Mouse (Mus musculus) embryonic facial prominence, embryonic 12.5 days (tissue): ENCODE measurements at regions not wholly inside any gene's neighbourhood (a gene's known extent, or its start where the extent isn't known, plus 50 kb on each side); places are given as distances from the start of the nearest gene placed in this dataset.

ENCODE experiments used
- ATAC-seq: fragments of 200-750 bp; cut with Nextera tagmentation; 2 replicates; pipeline ENCODE4 v1.8.0; 2017; ENCODE audit not compliant: insufficient number of reproducible peaks, insufficient read depth, low FRiP score, low TSS enrichment
- H3K27ac ChIP-seq: fragments of 300-500 bp; sonication (generic); 2 replicates; pipeline ENCODE4 v1.5.1; 2016; ENCODE audit warnings: mild to moderate bottlenecking
- H3K27me3 ChIP-seq: fragments of 300-500 bp; sonication (generic); 2 replicates; pipeline ENCODE4 v1.6.1; 2016; ENCODE audit warnings: mild to moderate bottlenecking, moderate library complexity
- H3K36me3 ChIP-seq: fragments of 300-500 bp; sonication (generic); 2 replicates; pipeline ENCODE4 v1.6.1; 2016; ENCODE audit warnings: mild to moderate bottlenecking
- H3K4me1 ChIP-seq: fragments of 300-500 bp; sonication (generic); 2 replicates; pipeline ENCODE4 v1.6.1; 2016
- H3K4me2 ChIP-seq: fragments of 300-500 bp; sonication (generic); replicated peaks from 2 replicates; pipeline ENCODE4 v1.6.1; 2016; ENCODE audit warnings: mild to moderate bottlenecking, moderate library complexity
- H3K4me3 ChIP-seq: fragments of 300-500 bp; sonication (generic); 2 replicates; pipeline ENCODE4 v1.5.1; 2016; ENCODE audit warnings: mild to moderate bottlenecking
- H3K9ac ChIP-seq: fragments of 300-500 bp; sonication (generic); 2 replicates; pipeline ENCODE4 v1.6.1; 2016; ENCODE audit warnings: mild to moderate bottlenecking, moderate library complexity
- H3K9me3 ChIP-seq: fragments of 300-500 bp; sonication (generic); 2 replicates; pipeline ENCODE4 v1.6.1; 2016; ENCODE audit warnings: mild to moderate bottlenecking, moderate library complexity
- WGBS: fragments of 180-500 bp; shearing (Covaris S2); methylation state at CpG from one replicate; pipeline ENCODE4 v1.1.7; 2016; 5-methylcytosine and 5-hydroxymethylcytosine counted together

DNA sequence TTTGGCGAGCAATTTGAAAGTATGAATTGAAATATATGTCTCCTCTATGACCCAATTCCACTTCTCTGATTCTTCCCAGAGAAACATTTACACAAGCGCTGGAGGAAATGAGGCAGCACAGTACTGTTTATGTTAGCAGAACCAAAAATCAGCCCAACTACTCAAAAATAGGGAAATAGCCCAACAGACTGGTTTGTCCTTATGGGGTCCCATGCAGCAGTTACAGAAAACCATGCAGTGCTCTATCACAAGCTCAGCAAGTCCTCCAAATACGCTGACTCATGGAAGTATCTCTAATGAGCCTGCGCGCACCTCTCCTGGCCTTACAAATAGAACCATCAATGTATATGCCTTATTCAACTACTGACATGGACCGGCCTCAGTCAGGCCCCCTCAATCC lies 55.4 kb upstream of the Enpp6 start:
- no peak overlapping the region for H3K4me3 ChIP-seq
- H3K9ac ChIP-seq: no peak overlapping the region
- no peak overlapping the region for H3K27ac ChIP-seq
- no peaks in the 10 kb centered on the region for H3K36me3 ChIP-seq
- H3K27me3 ChIP-seq: no peaks in the 10 kb centered on the region
- no peak overlapping the region for H3K4me2 ChIP-seq
- H3K4me1 ChIP-seq: no peaks in the 10 kb centered on the region; the same call in 1 of the 2 replicates
- no peak for ATAC-seq
- no peaks in the 10 kb centered on the region for H3K9me3 ChIP-seq
- 91% methylated on average over 6 of the region's 6 CpGs for WGBS

DNA sequence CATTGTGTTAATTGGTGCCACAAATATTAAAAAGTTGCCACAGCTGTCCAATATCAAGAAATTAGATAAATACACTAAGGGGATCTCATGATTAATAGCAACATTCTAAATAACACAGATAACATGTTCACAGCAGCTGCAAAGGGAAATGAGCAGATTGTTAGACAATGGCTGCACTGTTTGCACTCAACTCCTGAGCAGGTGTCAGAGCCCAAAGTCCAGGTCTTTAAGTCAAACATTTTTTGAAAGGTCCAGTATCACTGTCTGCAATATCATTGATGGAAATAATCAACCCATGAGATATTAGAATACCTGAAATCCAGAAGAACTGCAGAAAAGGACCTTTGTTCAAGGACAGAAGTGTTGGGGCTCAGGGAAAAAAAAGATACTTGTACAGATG lies 53.4 kb upstream of the Enpp6 start:
- Histone ChIP-seq H3K9ac (no peak overlapping the region), H3K27ac (no peak overlapping the region), H3K36me3 (no peaks in the 10 kb centered on the region), H3K9me3 (no peaks in the 10 kb centered on the region), H3K4me3 (no peak overlapping the region), H3K4me2 (no peak overlapping the region), H3K27me3 (no peaks in the 10 kb centered on the region), H3K4me1 (no peaks in the 10 kb centered on the region)
- no peak for ATAC-seq

DNA sequence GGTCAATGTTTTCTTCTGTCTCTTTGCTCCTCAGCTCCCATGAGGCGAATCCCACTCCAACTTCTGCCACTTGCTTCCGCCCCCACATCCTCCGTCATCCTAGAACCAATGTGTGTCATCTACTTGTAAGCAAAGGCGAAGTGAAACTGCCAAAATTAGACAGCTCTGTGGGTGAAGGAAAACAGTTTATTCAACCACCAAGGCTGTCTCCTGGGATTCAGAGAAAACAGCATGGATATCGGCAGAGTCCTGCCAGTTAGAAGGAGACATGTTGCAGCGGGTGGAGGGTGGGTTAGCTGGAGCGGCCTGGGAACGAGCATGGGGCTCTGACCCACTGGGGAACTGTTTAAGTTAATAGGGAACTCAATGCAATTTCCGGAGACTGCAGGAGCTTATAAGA lies 52.4 kb upstream of the Enpp6 start:
- no peaks in the 10 kb centered on the region for H3K27me3 ChIP-seq
- H3K36me3 ChIP-seq: no peaks in the 10 kb centered on the region
- no peaks in the 10 kb centered on the region for H3K9me3 ChIP-seq
- no peak overlapping the region for H3K27ac ChIP-seq
- no peak for ATAC-seq
- H3K4me2 ChIP-seq: no peak overlapping the region
- WGBS: 78% methylated on average over 9 of the region's 9 CpGs
- no peak overlapping the region for H3K4me3 ChIP-seq
- no peaks in the 10 kb centered on the region for H3K4me1 ChIP-seq
- no peak overlapping the region for H3K9ac ChIP-seq

DNA sequence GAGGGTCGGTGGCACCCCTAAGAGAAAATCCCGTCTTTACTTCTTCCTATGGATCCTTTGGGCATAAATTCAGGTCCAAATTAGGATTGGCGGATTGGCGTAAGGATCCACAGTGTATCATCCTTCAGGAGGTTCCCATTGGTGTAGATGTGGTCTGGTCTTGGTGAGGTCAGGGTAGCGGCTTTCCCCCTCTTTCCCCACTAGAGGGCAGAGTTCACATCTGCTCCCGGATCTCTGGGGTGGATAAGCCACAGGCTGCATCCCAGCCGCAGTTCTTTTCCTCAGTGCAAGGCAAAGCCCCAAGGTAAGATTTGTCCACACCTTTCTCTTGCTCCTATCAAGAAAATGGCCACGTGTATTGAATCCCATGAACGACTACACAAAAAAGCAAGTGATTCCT lies 51.8 kb upstream of the Enpp6 start:
- Histone ChIP-seq H3K4me3 (no peak overlapping the region), H3K9me3 (no peaks in the 10 kb centered on the region), H3K4me2 (no peak overlapping the region), H3K27me3 (no peaks in the 10 kb centered on the region), H3K27ac (no peak overlapping the region), H3K9ac (no peak overlapping the region), H3K4me1 (no peaks in the 10 kb centered on the region), H3K36me3 (no peaks in the 10 kb centered on the region)
- 22% methylated on average over 9 of the region's 9 CpGs for WGBS
- ATAC-seq: peak; percentile 60; the same call in 1 of the 2 replicates

DNA sequence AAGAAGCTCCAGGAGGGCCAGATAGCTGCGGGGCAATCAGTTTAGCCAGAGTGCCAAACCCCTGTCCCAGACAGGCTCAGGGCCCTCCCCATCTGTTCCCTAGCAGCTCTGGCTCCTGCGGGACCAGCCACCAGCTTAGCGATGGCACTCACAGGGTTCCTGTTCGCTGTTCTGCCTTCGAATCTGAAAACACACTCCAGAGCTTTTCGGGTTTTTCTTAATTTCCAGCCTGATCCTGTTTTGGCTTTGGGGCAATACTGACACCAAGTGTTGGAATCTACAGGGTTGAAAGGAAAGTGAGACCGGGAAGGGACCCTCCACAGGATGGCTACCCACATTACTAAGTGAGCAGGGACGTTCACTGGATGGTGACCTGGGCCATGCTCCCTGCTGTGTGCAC lies 50.6 kb upstream of the Enpp6 start:
- 20% methylated on average over 8 of the region's 8 CpGs for WGBS
- no peaks in the 10 kb centered on the region for H3K36me3 ChIP-seq
- H3K4me2 ChIP-seq: no peak overlapping the region; the same call in 1 of the 2 replicates
- no peaks in the 10 kb centered on the region for H3K27me3 ChIP-seq
- no peak overlapping the region for H3K9ac ChIP-seq
- no peaks in the 10 kb centered on the region for H3K4me1 ChIP-seq
- H3K9me3 ChIP-seq: 0 out of 2 replicates have a peak, but pooled peaks cover 3% of the 10 kb centered on the region
- H3K27ac ChIP-seq: no peak overlapping the region
- H3K4me3 ChIP-seq: no peak overlapping the region
- no peak for ATAC-seq
